Mouse (Mus musculus): Measurements from ENCODE around the gene Slco1a1. TPM values are rescaled to one million over a fixed set of nuclear protein-coding genes. Genes with fewer than 3 reads are reported as not detected.

Slco1a1 gene
- not detected in 2 replicates for total RNA-seq (2014; fragmentation: Nextera tagmentation)
- 0.05 TPM in 1 of 2 replicates, not detected in the other for total RNA-seq (2017)
- not detected in 2 replicates for polyA plus RNA-seq (2012)

GRCm38 (mm10) chr6:141946862-141947261 lies at the start of gene Slco1a1:
Gene Slco1a1 (minus strand): TSS chr6:141946962.
- DNase-seq (ENCODE audit: low spot score) (no peak), ATAC-seq (ENCODE audit: extremely low read depth, insufficient number of reproducible peaks, low FRiP score, poor library complexity, severe bottlenecking) (no peak)
- Histone ChIP-seq H3K36me3 (replicated peaks) (no peaks in the 10 kb centered on the region), H3K27me3 (ENCODE audit: insufficient read depth, low read length) (no peaks in the 10 kb centered on the region), H3K4me3 (ENCODE audit: low read depth, low read length) (no peak within 1 kb of the TSS), H3K4me1 (ENCODE audit: insufficient read depth, low read depth, low read length) (no peaks in the 10 kb centered on the region), H3K9me3 (replicated peaks) (no peaks in the 10 kb centered on the region)
- TF ChIP-seq GATA1 (IDR thresholded peaks at IDR 0.05; ENCODE audit: borderline replicate concordance, low read length): no peak

GRCm38 (mm10) chr6:141986772-141987171 lies 40.0 kb upstream of the Slco1a1 start:
- ATAC-seq (ENCODE audit: extremely low read depth, insufficient number of reproducible peaks, low FRiP score, poor library complexity, severe bottlenecking): no peak; the same call in 1 of the 2 replicates
- TF ChIP-seq GATA1 (IDR thresholded peaks at IDR 0.05; ENCODE audit: borderline replicate concordance, low read length) (no peak), CTCF (IDR thresholded peaks at IDR 0.05; ENCODE audit: low read depth, low read length) (no peak), GATA2 (IDR thresholded peaks at IDR 0.05; ENCODE audit: borderline replicate concordance, low read depth, low read length) (no peak), POLR2AphosphoS5 (IDR thresholded peaks at IDR 0.05; ENCODE audit: insufficient replicate concordance, low read depth, low read length) (no peak), TAL1 (conservative IDR thresholded peaks at IDR 0.05; ENCODE audit: low read depth, low read length) (no peak)

GRCm38 (mm10) chr6:141984644-141985043 lies 37.9 kb upstream of the Slco1a1 start:
- TF ChIP-seq GATA1 (IDR thresholded peaks at IDR 0.05; ENCODE audit: borderline replicate concordance, low read length) (no peak), GATA2 (IDR thresholded peaks at IDR 0.05; ENCODE audit: borderline replicate concordance, low read depth, low read length) (no peak), CTCF (IDR thresholded peaks at IDR 0.05; ENCODE audit: low read depth, low read length) (no peak), TAL1 (conservative IDR thresholded peaks at IDR 0.05; ENCODE audit: low read depth, low read length) (no peak), POLR2AphosphoS5 (IDR thresholded peaks at IDR 0.05; ENCODE audit: insufficient replicate concordance, low read depth, low read length) (no peak)
- no peak for ATAC-seq (ENCODE audit: extremely low read depth, insufficient number of reproducible peaks, low FRiP score, poor library complexity, severe bottlenecking)
- H3K36me3 ChIP-seq (replicated peaks): no peaks in the 10 kb centered on the region

More at GRCm38 (mm10) chr6:141986772-141987171, 40.0 kb upstream of the Slco1a1 start:
- no peak for DNase-seq (ENCODE audit: low spot score)
- H3K4me3 ChIP-seq (ENCODE audit: low read depth, low read length): no peak overlapping the region
- H3K27me3 ChIP-seq (ENCODE audit: insufficient read depth, low read length): no peaks in the 10 kb centered on the region
- H3K36me3 ChIP-seq (replicated peaks): no peaks in the 10 kb centered on the region
- H3K4me1 ChIP-seq (ENCODE audit: insufficient read depth, low read depth, low read length): no peaks in the 10 kb centered on the region
- H3K9me3 ChIP-seq (replicated peaks): no peaks in the 10 kb centered on the region

GRCm38 (mm10) chr6:141962420-141962819 lies 15.7 kb upstream of the Slco1a1 start:
- no peaks in the 10 kb centered on the region for H3K4me1 ChIP-seq (ENCODE audit: insufficient read depth, low read depth, low read length)
- DNase-seq (ENCODE audit: low spot score): no peak
- no peaks in the 10 kb centered on the region for H3K36me3 ChIP-seq (replicated peaks)
- no peak overlapping the region for H3K4me3 ChIP-seq (ENCODE audit: low read depth, low read length)
- no peaks in the 10 kb centered on the region for H3K9me3 ChIP-seq (replicated peaks)
- no peaks in the 10 kb centered on the region for H3K27me3 ChIP-seq (ENCODE audit: insufficient read depth, low read length)
- TF ChIP-seq GATA2 (IDR thresholded peaks at IDR 0.05; ENCODE audit: borderline replicate concordance, low read depth, low read length): no peak
- no peak for TF ChIP-seq TAL1 (conservative IDR thresholded peaks at IDR 0.05; ENCODE audit: low read depth, low read length)
- no peak for TF ChIP-seq GATA1 (IDR thresholded peaks at IDR 0.05; ENCODE audit: borderline replicate concordance, low read length)
- TF ChIP-seq CTCF (IDR thresholded peaks at IDR 0.05; ENCODE audit: low read depth, low read length): no peak
- no peak for TF ChIP-seq POLR2AphosphoS5 (IDR thresholded peaks at IDR 0.05; ENCODE audit: insufficient replicate concordance, low read depth, low read length)
- no peak for ATAC-seq (ENCODE audit: extremely low read depth, insufficient number of reproducible peaks, low FRiP score, poor library complexity, severe bottlenecking)

More at GRCm38 (mm10) chr6:141984644-141985043, 37.9 kb upstream of the Slco1a1 start:
- Histone ChIP-seq H3K4me3 (ENCODE audit: low read depth, low read length) (no peak overlapping the region), H3K9me3 (replicated peaks) (no peaks in the 10 kb centered on the region), H3K4me1 (ENCODE audit: insufficient read depth, low read depth, low read length) (no peaks in the 10 kb centered on the region), H3K27me3 (ENCODE audit: insufficient read depth, low read length) (no peaks in the 10 kb centered on the region)
- no peak for DNase-seq (ENCODE audit: low spot score)

- TF ChIP-seq CTCF (IDR thresholded peaks at IDR 0.05; ENCODE audit: low read depth, low read length) (no peak), GATA2 (IDR thresholded peaks at IDR 0.05; ENCODE audit: borderline replicate concordance, low read depth, low read length) (no peak), POLR2AphosphoS5 (IDR thresholded peaks at IDR 0.05; ENCODE audit: insufficient replicate concordance, low read depth, low read length) (no peak), TAL1 (conservative IDR thresholded peaks at IDR 0.05; ENCODE audit: low read depth, low read length) (no peak), GATA1 (IDR thresholded peaks at IDR 0.05; ENCODE audit: borderline replicate concordance, low read length) (no peak)
- no peaks in the 10 kb centered on the region for H3K4me1 ChIP-seq (ENCODE audit: insufficient read depth, low read depth, low read length)
- no peak for DNase-seq (ENCODE audit: low spot score)
- no peaks in the 10 kb centered on the region for H3K9me3 ChIP-seq (replicated peaks)
- no peaks in the 10 kb centered on the region for H3K27me3 ChIP-seq (ENCODE audit: insufficient read depth, low read length)
- no peaks in the 10 kb centered on the region for H3K36me3 ChIP-seq (replicated peaks)
- no peak for ATAC-seq (ENCODE audit: extremely low read depth, insufficient number of reproducible peaks, low FRiP score, poor library complexity, severe bottlenecking)
- H3K4me3 ChIP-seq (ENCODE audit: low read depth, low read length): no peak overlapping the region
These were observed 15.1 kb upstream of the Slco1a1 start for GRCm38 (mm10) chr6:141961861-141962260.

GRCm38 (mm10) chr6:141960482-141960881 lies 13.7 kb upstream of the Slco1a1 start:
- Histone ChIP-seq H3K4me3 (ENCODE audit: low read depth, low read length) (no peak overlapping the region), H3K9me3 (replicated peaks) (no peaks in the 10 kb centered on the region), H3K36me3 (replicated peaks) (no peaks in the 10 kb centered on the region), H3K27me3 (ENCODE audit: insufficient read depth, low read length) (no peaks in the 10 kb centered on the region), H3K4me1 (ENCODE audit: insufficient read depth, low read depth, low read length) (no peaks in the 10 kb centered on the region)
- ATAC-seq (ENCODE audit: extremely low read depth, insufficient number of reproducible peaks, low FRiP score, poor library complexity, severe bottlenecking) (no peak), DNase-seq (ENCODE audit: low spot score) (no peak)
- TF ChIP-seq POLR2AphosphoS5 (IDR thresholded peaks at IDR 0.05; ENCODE audit: insufficient replicate concordance, low read depth, low read length) (no peak), TAL1 (conservative IDR thresholded peaks at IDR 0.05; ENCODE audit: low read depth, low read length) (no peak), CTCF (IDR thresholded peaks at IDR 0.05; ENCODE audit: low read depth, low read length) (no peak), GATA1 (IDR thresholded peaks at IDR 0.05; ENCODE audit: borderline replicate concordance, low read length) (no peak), GATA2 (IDR thresholded peaks at IDR 0.05; ENCODE audit: borderline replicate concordance, low read depth, low read length) (no peak)

Measured in G1E (cell line).